Mouse (Mus musculus): ENCODE results near the gene Ap2a1.

- TF ChIP-seq CTCF (IDR thresholded peaks at IDR 0.05; ENCODE audit: low read depth) = no peak
- TF ChIP-seq EP300 (IDR thresholded peaks at IDR 0.05; ENCODE audit: low read depth) = no peak
These were observed 77.6 kb downstream of the Ap2a1 start for GRCm38 (mm10) chr7:44851625-44852234.

Measured in liver, embryonic 14.5 days (tissue).